Mouse (Mus musculus) gastrocnemius, postnatal 4 days (tissue): ENCODE measurements around the gene Scrn3. TPM values are rescaled to one million over a fixed set of nuclear protein-coding genes. Genes with fewer than 3 reads are reported as not detected.
A peak's percentile ranks its signal among the peaks of the same experiment; 100 is the strongest.

Experiments used
- DNase-seq, 2 experiments: peaks; one replicate each; pipeline ENCODE4 v3.0.0; 2021 to 2022; ENCODE audit warnings: low spot score in 2 of 2, mixed read lengths in 2 of 2
- total RNA-seq, 2 experiments: library from RNA; stranded (reverse); gene quantifications; 2 replicates each; pipeline ENCODE4 v1.2.3; 2021

The Scrn3 gene
- total RNA-seq, 2 experiments from 2014 or later: 14.9 to 15.4 TPM

- peak in 1 of 2 experiments; percentile 51 for DNase-seq
Measured at GRCm38 (mm10) chr2:73274119-73274920, 38.1 kb upstream of the Scrn3 start.

GRCm38 (mm10) chr2:73275261-73276040, 37.0 kb upstream of the Scrn3 start:
- no peak for DNase-seq

- DNase-seq: no peak
Measured at GRCm38 (mm10) chr2:73276141-73276571, 36.2 kb upstream of the Scrn3 start.

- DNase-seq: peak in 1 of 2 experiments; percentile 29
Measured at GRCm38 (mm10) chr2:73277021-73277708, 35.2 kb upstream of the Scrn3 start.

- DNase-seq: peak in 1 of 2 experiments; percentile 38
Measured at GRCm38 (mm10) chr2:73277709-73278075, 34.7 kb upstream of the Scrn3 start.

GRCm38 (mm10) chr2:73278131-73278854, 34.1 kb upstream of the Scrn3 start:
- DNase-seq: peak; percentile 74 to 89

GRCm38 (mm10) chr2:73278869-73279268, 33.5 kb upstream of the Scrn3 start:
- peak in 1 of 2 experiments; percentile 19 for DNase-seq

- DNase-seq: no peak
Measured at GRCm38 (mm10) chr2:73279271-73280038, 32.9 kb upstream of the Scrn3 start.

- peak in 1 of 2 experiments; percentile 19 for DNase-seq
Measured at GRCm38 (mm10) chr2:73280356-73281047, 31.9 kb upstream of the Scrn3 start.

GRCm38 (mm10) chr2:73281048-73281661, 31.2 kb upstream of the Scrn3 start:
- no peak for DNase-seq

GRCm38 (mm10) chr2:73281707-73282106, 30.7 kb upstream of the Scrn3 start:
- no peak for DNase-seq

- DNase-seq: no peak
Measured at GRCm38 (mm10) chr2:73285630-73286029, 26.8 kb upstream of the Scrn3 start.

- no peak for DNase-seq
Measured at GRCm38 (mm10) chr2:73291130-73291529, 21.3 kb upstream of the Scrn3 start.

GRCm38 (mm10) chr2:73295023-73295422, 17.4 kb upstream of the Scrn3 start:
- DNase-seq: no peak

GRCm38 (mm10) chr2:73298154-73298553, 14.2 kb upstream of the Scrn3 start:
- no peak for DNase-seq

- no peak for DNase-seq
Measured at GRCm38 (mm10) chr2:73298841-73299240, 13.6 kb upstream of the Scrn3 start.

- no peak for DNase-seq
Measured at GRCm38 (mm10) chr2:73301979-73302378, 10.4 kb upstream of the Scrn3 start.

- no peak for DNase-seq
Measured at GRCm38 (mm10) chr2:73302722-73303121, 9.7 kb upstream of the Scrn3 start.

- DNase-seq: no peak
Measured at GRCm38 (mm10) chr2:73304506-73304905, 7.9 kb upstream of the Scrn3 start.
